Comparison of ENCODE assay signal across 15 mouse cellular contexts in the genomic region with DNA sequence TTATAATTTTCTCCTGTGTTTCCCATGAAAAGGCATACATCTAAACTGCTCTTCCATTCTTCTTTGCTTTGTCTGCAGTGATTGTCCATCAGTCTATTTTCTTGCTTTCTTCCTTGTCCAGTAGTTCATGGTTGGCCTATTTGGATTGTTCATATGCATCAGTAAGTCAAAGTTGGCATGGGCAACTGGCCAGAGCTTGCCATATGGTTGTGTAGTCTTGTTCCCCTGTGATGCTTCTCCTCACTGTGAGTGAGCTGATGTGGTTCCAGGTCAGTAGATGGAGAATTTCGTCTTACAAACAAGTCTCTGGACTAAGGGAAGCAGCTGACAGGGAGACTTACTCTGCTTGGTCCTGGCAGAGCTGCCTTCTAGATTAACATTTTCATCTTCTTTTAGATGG.
DNase-seq lines count a peak whose midpoint lies in the region; ATAC-seq lines count a peak whose summit lies in the region.
"Had no signal": no experiment of that assay in that cellular context is flagged by ENCODE, and none has a peak within 500 bp of the region (broad histone marks: within the 10 kb centered on the region; RNA-seq: fewer than 3 reads in every experiment).

No protein-coding gene starts in this region.

- peak; percentile 4 for DNase-seq in cerebellum, adult 11 months
- DNase-seq in brain, adult 2 months (ENCODE audit: low read depth, low spot score) = peak; percentile 29
- peak; percentile 2 for DNase-seq in cerebellum, adult 8-10 months
- peak; percentile 38 to 41 for DNase-seq in cerebellum, postnatal 14 days
- DNase-seq in yolk sac, embryonic 10.5 days (ENCODE audit: low spot score) = no peak
- no peak for DNase-seq in B cell, adult 2 months
- DNase-seq: adrenal gland, postnatal 10 days; gastrocnemius, postnatal 36 days; heart, adult 11 months; heart, postnatal 36 days; kidney, adult 11 months had no signal

- no peak for ATAC-seq in cerebellum, adult (ENCODE audit: insufficient number of reproducible peaks, low FRiP score, low TSS enrichment)
- no peak for ATAC-seq in erythroid progenitor cell, adult 5-6 weeks (replicated peaks; ENCODE audit: low FRiP score, poor library complexity, severe bottlenecking)
- ATAC-seq: forebrain, embryonic 14.5 days; hindbrain, embryonic 16.5 days had no signal

Comparison
In these comparisons a context has a peak if more than half of its experiments do, and no peak if none do; other contexts are left out.
1. DNase-seq: peak in cerebellum, adult 11 months (single experiment), brain, adult 2 months (single experiment), cerebellum, adult 8-10 months (single experiment) and cerebellum, postnatal 14 days (2 of 2); none in yolk sac, embryonic 10.5 days (single experiment) and B cell, adult 2 months (0 of 2).